Mouse (Mus musculus) olfactory bulb, adult 2 months (tissue): ENCODE data around the gene Dock8.

ENCODE experiments used
- CTCF ChIP-seq: fragments of 200-500 bp; IDR thresholded peaks from 2 replicates; pipeline ENCODE4 v1.5.1; 2012; ENCODE audit warnings: low read depth, mild to moderate bottlenecking, low read length, moderate library complexity; ENCODE audit not compliant: insufficient read depth
- POLR2A ChIP-seq: fragments of 200-500 bp; IDR thresholded peaks from 2 replicates; pipeline ENCODE4 v1.6.1; 2012; ENCODE audit warnings: mild to moderate bottlenecking, low read depth, low read length, moderate library complexity; ENCODE audit not compliant: insufficient read depth

GRCm38 (mm10) chr19:25249230-25249629 is 249.9 kb downstream of the Dock8 start:
- TF ChIP-seq CTCF = no peak
- no peak for TF ChIP-seq POLR2A
